Mouse (Mus musculus): ENCODE results near the gene Pkn1. TPM values are rescaled to one million over a fixed set of nuclear protein-coding genes. Genes with fewer than 3 reads are reported as not detected.
A peak's percentile ranks its signal among the peaks of the same experiment; 100 is the strongest.

The Pkn1 gene
- polyA plus RNA-seq, 1 experiment from 2014 or later: 36.1 TPM

GRCm38 (mm10) chr8:83654725-83655124, 44.3 kb downstream of the Pkn1 start:
- WGBS: 88% methylated on average over 6 of the region's 6 CpGs
- Histone ChIP-seq H3K9ac (ENCODE audit: low read depth, low read length) (no peak overlapping the region), H3K4me2 (replicated peaks; ENCODE audit: low read depth, low read length) (no peak overlapping the region), H3K4me3 (ENCODE audit: low read length) (no peak overlapping the region), H3K4me1 (ENCODE audit: control insufficient read depth, insufficient read depth, low read length) (peaks cover 11% of the 10 kb centered on the region), H3K36me3 (ENCODE audit: control insufficient read depth, insufficient read depth, low read length) (peaks cover 10% of the 10 kb centered on the region; the same call in 1 of the 2 replicates), H3K9me3 (ENCODE audit: control insufficient read depth, low read length) (peaks cover 6% of the 10 kb centered on the region; the same call in 1 of the 2 replicates), H3K27ac (ENCODE audit: low read depth, low read length) (no peak overlapping the region), H3K27me3 (ENCODE audit: control insufficient read depth, insufficient read depth, low read length) (no peaks in the 10 kb centered on the region)
- ATAC-seq (ENCODE audit: low FRiP score, low TSS enrichment): no peak

- H3K4me1 ChIP-seq (ENCODE audit: control insufficient read depth, insufficient read depth, low read length): peaks cover 11% of the 10 kb centered on the region
- peaks cover 10% of the 10 kb centered on the region; the same call in 1 of the 2 replicates for H3K36me3 ChIP-seq (ENCODE audit: control insufficient read depth, insufficient read depth, low read length)
- H3K4me2 ChIP-seq (replicated peaks; ENCODE audit: low read depth, low read length): peak overlapping the region; percentile 82
- H3K27ac ChIP-seq (ENCODE audit: low read depth, low read length): peak overlapping the region; percentile 76
- no peaks in the 10 kb centered on the region for H3K27me3 ChIP-seq (ENCODE audit: control insufficient read depth, insufficient read depth, low read length)
- peak overlapping the region; percentile 86 for H3K9ac ChIP-seq (ENCODE audit: low read depth, low read length)
- H3K4me3 ChIP-seq (ENCODE audit: low read length): peak overlapping the region; percentile 88
- H3K9me3 ChIP-seq (ENCODE audit: control insufficient read depth, low read length): peaks cover 6% of the 10 kb centered on the region; the same call in 1 of the 2 replicates
- WGBS: 37% methylated on average over 10 of the region's 10 CpGs
- no peak for ATAC-seq (ENCODE audit: low FRiP score, low TSS enrichment)
These were observed 45.3 kb downstream of the Pkn1 start for GRCm38 (mm10) chr8:83653662-83654017.

GRCm38 (mm10) chr8:83652744-83653661, 46.0 kb downstream of the Pkn1 start:
- Histone ChIP-seq H3K9me3 (ENCODE audit: control insufficient read depth, low read length) (peaks cover 6% of the 10 kb centered on the region; the same call in 1 of the 2 replicates), H3K27ac (ENCODE audit: low read depth, low read length) (peak overlapping the region; percentile 76), H3K27me3 (ENCODE audit: control insufficient read depth, insufficient read depth, low read length) (no peaks in the 10 kb centered on the region), H3K4me3 (ENCODE audit: low read length) (peak overlapping the region; percentile 88), H3K36me3 (ENCODE audit: control insufficient read depth, insufficient read depth, low read length) (peaks cover 10% of the 10 kb centered on the region; the same call in 1 of the 2 replicates), H3K9ac (ENCODE audit: low read depth, low read length) (peak overlapping the region; percentile 86), H3K4me2 (replicated peaks; ENCODE audit: low read depth, low read length) (peak overlapping the region; percentile 82), H3K4me1 (ENCODE audit: control insufficient read depth, insufficient read depth, low read length) (peaks cover 11% of the 10 kb centered on the region)
- peak; percentile 58 for ATAC-seq (ENCODE audit: low FRiP score, low TSS enrichment)
- WGBS: under 1% methylated on average over 45 of the region's 46 CpGs

GRCm38 (mm10) chr8:83652030-83652743, 46.8 kb downstream of the Pkn1 start, which contains the start of gene Gipc1:
TSS of gene Gipc1 (plus strand) at chr8:83652677.
- ATAC-seq (ENCODE audit: low FRiP score, low TSS enrichment): peak; percentile 97
- H3K9me3 ChIP-seq (ENCODE audit: control insufficient read depth, low read length): peaks cover 6% of the 10 kb centered on the region; the same call in 1 of the 2 replicates
- peaks cover 11% of the 10 kb centered on the region for H3K4me1 ChIP-seq (ENCODE audit: control insufficient read depth, insufficient read depth, low read length)
- peak within 1 kb of the TSS; percentile 80 for H3K27ac ChIP-seq (ENCODE audit: low read depth, low read length)
- H3K4me2 ChIP-seq (replicated peaks; ENCODE audit: low read depth, low read length): peak within 1 kb of the TSS; percentile 82
- H3K27me3 ChIP-seq (ENCODE audit: control insufficient read depth, insufficient read depth, low read length): no peaks in the 10 kb centered on the region
- peak within 1 kb of the TSS; percentile 86 for H3K9ac ChIP-seq (ENCODE audit: low read depth, low read length)
- peak within 1 kb of the TSS; percentile 88 for H3K4me3 ChIP-seq (ENCODE audit: low read length)
- WGBS: 5% methylated on average over 45 of the region's 50 CpGs
- H3K36me3 ChIP-seq (ENCODE audit: control insufficient read depth, insufficient read depth, low read length): peaks cover 4% of the 10 kb centered on the region; the same call in 1 of the 2 replicates

- no peak overlapping the region for H3K9ac ChIP-seq (ENCODE audit: low read depth, low read length)
- no peak for ATAC-seq (ENCODE audit: low FRiP score, low TSS enrichment)
- no peaks in the 10 kb centered on the region for H3K36me3 ChIP-seq (ENCODE audit: control insufficient read depth, insufficient read depth, low read length)
- H3K4me1 ChIP-seq (ENCODE audit: control insufficient read depth, insufficient read depth, low read length): peaks cover 9% of the 10 kb centered on the region
- H3K27me3 ChIP-seq (ENCODE audit: control insufficient read depth, insufficient read depth, low read length): no peaks in the 10 kb centered on the region
- H3K9me3 ChIP-seq (ENCODE audit: control insufficient read depth, low read length): peaks cover 6% of the 10 kb centered on the region; the same call in 1 of the 2 replicates
- 90% methylated on average over 6 of the region's 6 CpGs for WGBS
- H3K27ac ChIP-seq (ENCODE audit: low read depth, low read length): no peak overlapping the region
- no peak overlapping the region for H3K4me3 ChIP-seq (ENCODE audit: low read length)
- H3K4me2 ChIP-seq (replicated peaks; ENCODE audit: low read depth, low read length): no peak overlapping the region
These were observed 49.3 kb downstream of the Pkn1 start for GRCm38 (mm10) chr8:83649699-83650098.

- ATAC-seq (ENCODE audit: low FRiP score, low TSS enrichment): no peak
- no peak overlapping the region for H3K9ac ChIP-seq (ENCODE audit: low read depth, low read length)
- H3K4me1 ChIP-seq (ENCODE audit: control insufficient read depth, insufficient read depth, low read length): no peaks in the 10 kb centered on the region
- H3K9me3 ChIP-seq (ENCODE audit: control insufficient read depth, low read length): peaks cover 6% of the 10 kb centered on the region; the same call in 1 of the 2 replicates
- no peaks in the 10 kb centered on the region for H3K36me3 ChIP-seq (ENCODE audit: control insufficient read depth, insufficient read depth, low read length)
- WGBS: 96% methylated on average over 4 of the region's 4 CpGs
- H3K27ac ChIP-seq (ENCODE audit: low read depth, low read length): no peak overlapping the region
- H3K4me2 ChIP-seq (replicated peaks; ENCODE audit: low read depth, low read length): no peak overlapping the region
- no peaks in the 10 kb centered on the region for H3K27me3 ChIP-seq (ENCODE audit: control insufficient read depth, insufficient read depth, low read length)
- no peak overlapping the region for H3K4me3 ChIP-seq (ENCODE audit: low read length)
These were observed 50.9 kb downstream of the Pkn1 start for GRCm38 (mm10) chr8:83648031-83648430.

GRCm38 (mm10) chr8:83647511-83647910, 51.5 kb downstream of the Pkn1 start:
- H3K4me2 ChIP-seq (replicated peaks; ENCODE audit: low read depth, low read length): no peak overlapping the region
- H3K27me3 ChIP-seq (ENCODE audit: control insufficient read depth, insufficient read depth, low read length): no peaks in the 10 kb centered on the region
- no peak overlapping the region for H3K27ac ChIP-seq (ENCODE audit: low read depth, low read length)
- H3K9ac ChIP-seq (ENCODE audit: low read depth, low read length): no peak overlapping the region
- peaks cover 6% of the 10 kb centered on the region; the same call in 1 of the 2 replicates for H3K9me3 ChIP-seq (ENCODE audit: control insufficient read depth, low read length)
- no peak overlapping the region for H3K4me3 ChIP-seq (ENCODE audit: low read length)
- WGBS: 93% methylated on average over 11 of the region's 11 CpGs
- no peaks in the 10 kb centered on the region for H3K4me1 ChIP-seq (ENCODE audit: control insufficient read depth, insufficient read depth, low read length)
- no peak for ATAC-seq (ENCODE audit: low FRiP score, low TSS enrichment)
- no peaks in the 10 kb centered on the region for H3K36me3 ChIP-seq (ENCODE audit: control insufficient read depth, insufficient read depth, low read length)

- WGBS: 79% methylated on average over 5 of the region's 5 CpGs
- Histone ChIP-seq H3K27ac (ENCODE audit: low read depth, low read length) (no peak overlapping the region), H3K27me3 (ENCODE audit: control insufficient read depth, insufficient read depth, low read length) (no peaks in the 10 kb centered on the region), H3K4me1 (ENCODE audit: control insufficient read depth, insufficient read depth, low read length) (no peaks in the 10 kb centered on the region), H3K4me3 (ENCODE audit: low read length) (no peak overlapping the region), H3K9ac (ENCODE audit: low read depth, low read length) (no peak overlapping the region), H3K36me3 (ENCODE audit: control insufficient read depth, insufficient read depth, low read length) (no peaks in the 10 kb centered on the region), H3K4me2 (replicated peaks; ENCODE audit: low read depth, low read length) (no peak overlapping the region), H3K9me3 (ENCODE audit: control insufficient read depth, low read length) (peaks cover 5% of the 10 kb centered on the region)
- ATAC-seq (ENCODE audit: low FRiP score, low TSS enrichment): no peak
These were observed 59.3 kb downstream of the Pkn1 start for GRCm38 (mm10) chr8:83639649-83640048.

Measured in kidney, embryonic 14.5 days (tissue).